Mouse (Mus musculus): ENCODE data around the gene Rnf25. TPM values are rescaled to one million over a fixed set of nuclear protein-coding genes. Genes with fewer than 3 reads are reported as not detected.

Rnf25 gene
- total RNA-seq, 1 experiment from 2014 or later: 56.7 TPM

Small RNAs within 50 kb of the gene (microRNA-seq; reads per million reads assigned to microRNA genes)
- 0 reads per million in 2 experiments for gene Gm25035

Other genes with a start within 250 kb of the Rnf25 start
- 0.67 TPM in 2 replicates for gene Catip, start 239.3 kb downstream of the Rnf25 start, total RNA-seq (2021)
- gene Slc11a1, start 226.2 kb downstream of the Rnf25 start, total RNA-seq (2021): 5.8 and 11.4 TPM in 2 replicates
- gene Ctdsp1, start 209.9 kb downstream of the Rnf25 start, total RNA-seq (2021): 168 and 179 TPM in 2 replicates
- gene Vil1, start 192.0 kb downstream of the Rnf25 start, total RNA-seq (2021): 1.6 TPM in 2 replicates
- gene Cnot9, start 95.3 kb downstream of the Rnf25 start, total RNA-seq (2021): 26.3 and 27.2 TPM in 2 replicates
- 0.24 and 0.82 TPM in 2 replicates for gene Plcd4, start 58.5 kb downstream of the Rnf25 start, total RNA-seq (2021)
- 16.5 and 25.3 TPM in 2 replicates for gene Usp37, start 57.1 kb downstream of the Rnf25 start, total RNA-seq (2021)
- gene Zfp142, start 13.2 kb downstream of the Rnf25 start, total RNA-seq (2021): 15.7 and 17.7 TPM in 2 replicates
- gene Bcs1l, start 13.1 kb downstream of the Rnf25 start, total RNA-seq (2021): 30.3 and 30.8 TPM in 2 replicates
- gene Stk36, start within 50 bp of the Rnf25 start, total RNA-seq (2021): 3.7 and 4.2 TPM in 2 replicates
- gene Ttll4, start 60.3 kb upstream of the Rnf25 start, total RNA-seq (2021): 22.0 and 26.5 TPM in 2 replicates
- gene Cyp27a1, start 112.2 kb upstream of the Rnf25 start, total RNA-seq (2021): 15.5 and 16.1 TPM in 2 replicates
- not detected in 2 replicates for gene Prkag3, start 147.8 kb upstream of the Rnf25 start, total RNA-seq (2021)
- 1.8 and 2.5 TPM in 2 replicates for gene Wnt6, start 170.5 kb upstream of the Rnf25 start, total RNA-seq (2021)
- gene Wnt10a, start 190.1 kb upstream of the Rnf25 start, total RNA-seq (2021): 0.27 TPM in 1 of 2 replicates, not detected in the other

All from adrenal gland, postnatal 25 days (tissue).